Mouse (Mus musculus): ENCODE results near the gene Ceacam14. TPM values are rescaled to one million over a fixed set of nuclear protein-coding genes. Genes with fewer than 3 reads are reported as not detected.

The Ceacam14 gene
- polyA plus RNA-seq (2015; fragmentation: Nextera tagmentation; extraction: Ambion mirVana), result not detected in 2 replicates

GRCm38 (mm10) chr7:17812333-17812732 is at the start of gene Ceacam14:
Ceacam14 (plus strand) TSS chr7:17812633.

Other genes starting within 250 kb of the Ceacam14 start
- not detected in 2 replicates for gene Ceacam5, start 99.4 kb upstream of the Ceacam14 start, polyA plus RNA-seq (2015; fragmentation: Nextera tagmentation; extraction: Ambion mirVana)
- not detected in 2 replicates for gene Gm5155, start 59.1 kb downstream of the Ceacam14 start, polyA plus RNA-seq (2015; fragmentation: Nextera tagmentation; extraction: Ambion mirVana)
- gene Ceacam11, start 159.5 kb downstream of the Ceacam14 start, polyA plus RNA-seq (2015; fragmentation: Nextera tagmentation; extraction: Ambion mirVana), result not detected in 2 replicates
- gene Ceacam13, start 197.3 kb downstream of the Ceacam14 start, polyA plus RNA-seq (2015; fragmentation: Nextera tagmentation; extraction: Ambion mirVana), result not detected in 2 replicates